Mouse (Mus musculus) retina, embryonic 14.5 days (tissue): Measurements from ENCODE around the gene Tiam1.

Source experiments
- DNase-seq: peaks from one replicate; pipeline ENCODE4 v3.0.0-alpha.2; 2015; ENCODE audit warnings: low spot score

Gene Tiam1

DNA sequence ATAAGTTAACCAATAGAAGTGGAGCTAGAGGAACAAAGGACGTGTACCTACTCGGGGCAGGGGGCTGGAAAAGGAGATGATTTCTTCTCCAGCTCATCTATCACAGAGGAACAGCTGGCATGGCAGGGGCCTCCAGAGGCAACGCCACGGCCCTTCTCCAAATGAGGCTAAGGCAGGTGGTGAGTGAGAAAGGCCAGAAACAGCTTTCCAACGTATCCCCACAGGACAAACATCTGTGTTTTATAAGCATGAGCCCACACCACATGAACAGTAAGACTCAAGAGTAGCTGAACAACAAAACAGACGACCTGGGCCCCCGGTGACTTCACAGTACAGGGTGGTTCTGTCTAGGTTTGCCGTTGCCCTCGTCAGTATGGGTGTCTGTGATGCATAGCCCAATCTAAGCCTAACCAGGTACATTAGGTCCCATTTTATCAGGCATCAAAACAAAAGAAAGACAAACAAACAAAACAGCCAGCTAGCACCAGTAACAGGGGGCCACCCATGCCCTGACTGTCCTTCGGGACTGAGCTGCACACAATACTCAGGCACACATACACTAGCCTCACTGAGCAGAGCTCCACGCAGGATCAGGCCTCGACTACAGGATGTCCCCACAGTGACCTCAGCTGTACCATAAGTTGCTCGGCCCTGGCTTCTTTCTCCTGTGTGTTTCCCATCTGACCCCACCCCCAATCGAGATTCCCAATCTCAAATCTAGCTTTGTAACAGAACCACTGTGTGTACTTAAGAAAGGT is 260.9 kb downstream of the Tiam1 start:
- no peak for DNase-seq

DNA sequence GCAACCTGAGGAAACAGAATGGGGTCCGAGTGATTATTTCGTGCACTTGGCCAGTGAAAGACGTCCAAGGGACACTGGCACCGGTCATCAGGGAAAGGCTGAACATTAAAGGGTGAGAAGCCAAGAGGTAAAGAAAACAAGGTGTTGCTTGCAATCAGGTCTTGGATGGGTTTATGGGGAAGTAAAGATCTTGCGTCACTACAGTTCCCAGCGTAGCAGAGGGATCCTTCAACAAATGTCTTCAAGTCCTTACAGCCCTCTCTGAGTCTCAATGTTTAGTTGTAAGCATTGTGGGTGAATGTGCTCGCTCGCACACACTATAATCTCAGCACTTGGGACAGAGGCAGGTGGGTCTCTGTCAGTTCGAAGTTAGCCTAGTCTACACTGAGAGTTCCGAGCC is 266.4 kb downstream of the Tiam1 start:
- DNase-seq, result no peak

- no peak for DNase-seq
Observed at GRCm38 (mm10) chr16:89876079-89876478, 267.5 kb downstream of the Tiam1 start.

DNA sequence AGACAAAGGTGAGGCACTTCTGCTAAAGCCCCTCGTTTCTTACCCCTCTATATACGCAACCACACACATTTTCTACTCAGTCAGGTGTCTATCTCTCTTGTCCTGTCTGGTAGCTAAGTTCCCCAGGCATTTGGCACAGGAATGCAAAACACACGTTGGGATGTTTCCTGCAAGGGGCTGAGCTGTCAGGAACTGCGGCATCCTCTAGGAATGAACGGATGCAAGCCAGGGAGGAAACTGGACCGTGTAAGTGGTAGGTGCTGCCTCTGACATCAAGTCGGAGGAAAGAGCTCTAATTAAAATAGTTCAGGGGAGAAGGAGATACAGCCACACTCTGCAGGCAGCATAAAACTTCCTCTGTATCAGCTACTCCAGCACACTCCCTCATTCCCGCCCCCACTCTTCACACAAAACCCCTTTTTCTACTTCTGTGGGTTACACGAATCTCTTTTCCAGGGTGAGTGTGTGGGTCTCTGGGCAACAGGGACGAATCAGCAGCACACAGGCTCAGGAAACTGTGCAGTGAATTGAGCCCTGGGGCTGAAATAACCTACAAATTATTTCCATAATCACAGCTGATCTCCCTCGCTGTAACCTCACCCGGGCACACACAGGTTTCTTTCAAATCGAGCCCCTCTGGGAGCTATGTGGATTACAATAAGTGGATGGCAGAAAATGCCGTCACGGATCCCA is 269.4 kb downstream of the Tiam1 start:
- no peak for DNase-seq

DNA sequence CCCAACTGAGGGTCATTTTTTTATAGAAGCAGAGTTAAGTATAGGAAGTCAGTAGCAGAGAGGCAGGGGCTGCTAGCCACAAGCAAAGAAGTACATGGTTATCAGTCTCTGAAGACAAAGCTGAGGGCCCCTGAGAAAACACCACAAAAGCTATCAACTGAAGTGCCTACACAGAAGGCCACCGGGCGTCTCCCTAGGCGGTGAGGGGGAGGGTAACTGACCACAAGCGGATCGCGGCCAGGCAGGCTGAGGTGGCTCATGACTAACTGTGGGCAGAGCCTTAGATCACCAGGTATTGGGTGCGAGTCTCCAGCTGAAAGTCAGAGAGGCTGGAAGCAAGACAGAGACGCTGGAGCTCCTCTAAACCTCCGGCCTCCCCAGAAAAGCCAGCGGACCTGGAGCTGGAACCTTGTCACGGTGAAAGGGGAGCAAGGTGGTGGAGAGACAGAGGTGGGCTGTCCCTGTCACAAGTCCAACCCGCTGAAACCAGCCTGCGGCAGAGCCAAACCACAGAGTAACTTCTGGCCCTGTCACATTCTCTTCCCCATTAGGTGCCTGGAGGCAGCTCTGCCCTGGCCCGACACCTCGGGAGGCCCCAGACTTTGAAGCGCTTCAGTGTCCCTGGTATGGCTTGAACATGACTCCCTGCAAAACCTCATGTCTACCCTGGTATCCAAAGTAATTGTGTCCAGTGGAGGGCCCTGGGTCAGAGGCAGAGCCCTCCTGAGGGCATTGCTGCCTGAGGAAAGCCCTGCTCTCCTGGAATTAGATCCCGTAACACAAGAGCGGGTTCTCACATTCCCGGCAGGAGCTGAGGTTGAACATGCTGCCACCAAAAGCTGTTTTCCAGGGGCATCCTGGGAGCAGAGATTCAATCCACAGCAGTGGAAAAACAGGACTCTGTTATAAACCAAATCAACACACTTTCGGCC is 271.3 kb downstream of the Tiam1 start:
- DNase-seq, result no peak

DNA sequence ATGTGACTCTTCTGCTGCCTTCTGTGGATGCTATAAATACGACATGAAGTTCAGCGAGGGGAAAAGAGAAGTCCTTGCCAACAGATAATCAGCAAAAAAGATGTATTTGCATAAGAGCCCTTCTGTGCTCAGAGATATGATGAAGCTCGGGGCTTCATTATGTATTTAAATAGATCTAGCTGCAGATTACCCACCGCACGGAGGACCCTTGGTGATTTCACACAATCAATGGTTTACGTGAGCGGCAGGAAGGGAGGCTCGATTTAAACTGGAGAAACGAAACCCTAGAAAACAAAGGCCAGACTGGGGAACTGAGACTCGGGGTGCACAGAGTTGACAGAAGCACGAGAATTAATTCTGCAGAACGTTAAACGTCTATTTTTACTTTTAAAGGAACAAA is 272.2 kb downstream of the Tiam1 start:
- DNase-seq, result no peak

DNA sequence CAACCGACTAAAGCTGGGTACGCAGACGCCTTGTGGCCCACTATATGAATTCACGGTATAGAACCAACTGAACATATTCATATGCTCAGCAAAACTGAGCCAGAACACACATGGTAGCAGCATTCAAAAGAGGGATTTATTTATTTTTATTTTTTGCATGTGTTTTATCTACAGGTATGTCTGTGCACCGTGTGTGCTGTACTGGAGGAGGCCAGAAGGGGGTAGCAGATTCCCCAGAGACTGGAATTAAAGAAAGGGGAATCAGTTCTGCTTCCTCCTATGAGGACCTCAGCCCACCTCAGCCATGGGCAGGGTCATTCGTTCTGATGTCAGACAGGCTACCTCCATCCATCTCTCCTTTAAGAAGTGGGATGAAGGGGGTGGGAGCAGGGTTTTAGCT is 273.5 kb downstream of the Tiam1 start:
- DNase-seq, result no peak

GRCm38 (mm10) chr16:89868502-89868901 is 275.1 kb downstream of the Tiam1 start:
- no peak for DNase-seq

DNA sequence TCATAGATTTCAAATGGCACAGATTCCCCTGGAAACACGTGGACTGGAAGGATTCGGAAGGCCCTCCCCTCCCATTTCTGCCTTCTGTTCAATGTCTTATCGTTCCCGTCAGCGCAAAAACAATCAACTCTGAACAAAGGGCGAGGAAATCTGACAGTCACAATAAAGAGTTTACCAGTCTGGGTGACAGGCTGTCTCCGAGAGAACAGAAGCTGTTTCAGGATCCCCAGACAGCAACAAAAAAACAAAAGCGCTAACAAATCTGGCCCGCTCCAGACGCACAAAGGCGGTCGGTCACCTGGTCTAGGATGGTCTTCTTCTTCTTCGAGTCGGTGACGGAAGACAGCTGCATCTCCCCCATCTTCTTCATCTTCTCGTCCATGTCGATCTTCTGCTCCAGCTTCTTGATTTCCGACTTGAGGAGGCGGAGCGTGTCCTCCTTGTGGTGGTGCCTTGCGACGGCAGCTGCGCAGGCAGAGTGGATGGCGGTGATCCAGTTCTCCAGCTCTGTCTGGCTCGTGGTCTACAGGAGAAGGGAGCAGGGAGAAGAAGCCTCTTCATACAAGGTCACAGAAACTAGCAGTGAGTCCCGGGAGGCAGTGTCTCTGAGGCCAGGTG is 276.2 kb downstream of the Tiam1 start:
- no peak for DNase-seq

- no peak for DNase-seq
Observed at GRCm38 (mm10) chr16:89865136-89865535, 278.4 kb downstream of the Tiam1 start.

- no peak for DNase-seq
Observed at GRCm38 (mm10) chr16:89864710-89865109, 278.9 kb downstream of the Tiam1 start.

GRCm38 (mm10) chr16:89863264-89863663 is 280.3 kb downstream of the Tiam1 start:
- peak; percentile 72 for DNase-seq

DNA sequence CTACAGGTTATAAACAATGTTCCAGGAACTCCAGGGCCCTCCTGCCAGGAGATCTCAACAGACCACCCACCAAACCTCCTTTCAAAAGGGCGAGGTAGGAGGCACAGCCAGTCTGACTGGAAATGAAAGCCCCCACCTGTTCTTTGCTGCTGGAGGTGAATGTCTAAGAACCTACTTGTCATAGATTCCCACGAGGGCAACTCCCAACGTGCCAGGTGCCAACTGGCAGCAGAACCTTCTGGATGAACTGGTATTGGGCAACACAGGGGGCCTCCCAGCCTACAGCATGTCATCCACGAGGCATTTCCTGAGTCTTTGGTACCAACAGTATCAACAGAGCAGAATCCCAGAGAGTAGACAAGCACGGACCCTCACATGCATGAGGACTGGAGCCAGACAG is 282.0 kb downstream of the Tiam1 start:
- no peak for DNase-seq

GRCm38 (mm10) chr16:89860708-89861107 is 282.9 kb downstream of the Tiam1 start:
- DNase-seq, result no peak

DNA sequence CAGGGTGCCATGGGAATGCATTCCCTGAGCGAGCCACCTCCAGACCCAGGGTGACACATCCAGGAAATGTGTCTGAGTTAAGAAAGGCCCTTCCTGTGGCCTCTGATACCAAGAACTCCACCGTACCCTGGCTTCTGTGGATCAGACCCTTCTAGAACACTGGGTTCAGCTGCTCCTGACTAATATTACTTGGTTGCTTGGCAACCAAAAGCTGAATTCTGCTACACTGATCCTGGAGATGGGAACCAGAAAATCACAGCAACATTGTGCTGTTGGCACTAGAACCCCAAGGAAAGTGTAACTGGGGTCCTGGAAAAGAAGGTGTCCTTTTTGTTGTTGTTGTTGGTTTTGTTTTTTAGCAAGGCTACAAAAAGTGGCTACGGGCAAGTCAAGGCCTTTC is 285.9 kb downstream of the Tiam1 start:
- no peak for DNase-seq

DNA sequence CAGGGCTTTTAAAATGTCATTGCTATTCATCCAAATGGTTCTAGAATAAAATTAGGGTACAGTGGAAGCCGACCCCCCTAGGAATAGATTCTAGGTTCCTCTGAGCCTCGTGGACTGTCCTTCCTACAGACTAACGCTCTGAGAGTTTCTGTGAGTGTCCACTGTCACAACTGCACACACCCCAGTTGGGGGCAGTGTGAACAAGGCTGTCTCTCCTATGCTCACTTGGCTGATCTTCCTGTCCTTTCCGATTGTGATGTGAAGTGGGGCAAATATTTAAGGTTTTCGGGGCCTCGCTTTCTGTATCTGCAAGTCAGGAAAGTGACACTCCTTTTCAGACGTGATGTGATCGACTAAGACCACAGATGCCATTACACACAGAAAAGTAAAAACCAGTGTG is 288.8 kb downstream of the Tiam1 start:
- DNase-seq, result peak; percentile 21

DNA sequence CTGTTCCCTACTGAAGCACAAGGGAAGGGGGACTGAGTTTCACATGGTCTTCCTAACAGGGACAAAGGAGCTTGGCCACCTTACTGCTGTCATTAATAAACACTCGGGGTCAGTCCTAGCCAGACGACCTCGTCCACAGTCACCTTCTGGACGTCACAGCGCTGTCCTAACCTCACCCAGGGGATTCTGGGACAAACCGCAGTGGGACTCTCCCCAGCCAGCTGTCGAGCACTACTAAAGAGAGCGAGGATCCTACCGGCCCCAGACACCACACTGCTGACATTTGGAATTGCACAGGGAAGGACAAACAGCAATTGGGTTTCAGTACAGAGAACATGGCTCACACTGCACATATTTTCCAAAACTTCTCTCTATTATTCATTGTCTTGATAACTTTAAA is 292.2 kb downstream of the Tiam1 start:
- no peak for DNase-seq

DNA sequence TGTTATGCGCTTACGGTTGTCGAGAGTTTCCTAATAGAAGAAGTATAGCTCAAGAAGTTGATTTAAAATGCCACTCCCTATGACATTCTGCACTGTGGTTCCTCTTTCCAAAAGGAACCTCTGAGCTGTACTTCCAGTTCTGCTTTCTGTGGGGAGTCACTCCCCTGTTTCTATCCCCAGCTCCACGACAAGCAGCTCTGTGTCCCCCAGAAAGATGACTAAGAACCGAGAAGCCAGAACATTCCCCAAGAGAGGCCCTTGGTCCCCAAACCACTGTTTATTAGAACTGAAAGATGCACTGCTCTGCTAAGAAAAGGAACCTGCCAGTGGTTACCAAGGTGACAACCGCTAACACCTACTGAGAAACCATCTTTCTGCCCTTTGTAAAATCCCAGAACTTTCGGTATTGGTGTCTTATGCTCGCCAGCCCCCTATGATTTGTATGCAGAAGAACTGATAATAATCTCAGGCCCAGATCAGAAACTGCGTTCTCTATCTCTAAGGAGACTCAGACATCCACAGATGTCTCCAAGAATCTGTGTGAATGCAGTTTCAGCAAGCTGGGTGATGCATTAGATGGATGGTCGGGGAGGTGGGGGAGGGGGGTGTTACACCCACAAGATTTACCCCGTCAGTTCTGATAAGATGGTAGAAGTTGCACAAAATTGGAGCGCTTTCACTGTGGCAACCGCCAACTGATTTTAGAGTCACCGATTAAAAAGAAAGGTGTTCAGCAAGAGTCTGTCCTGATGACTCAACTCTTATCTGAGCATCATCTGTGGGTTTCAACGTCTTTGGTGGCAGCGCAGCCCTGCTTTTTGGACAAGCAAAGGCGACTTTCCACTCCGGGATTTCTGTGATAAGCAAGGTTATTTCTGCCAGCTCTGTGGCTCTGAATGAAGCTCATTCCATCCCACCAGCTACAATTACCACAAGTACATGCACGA is 294.6 kb downstream of the Tiam1 start:
- no peak for DNase-seq

DNA sequence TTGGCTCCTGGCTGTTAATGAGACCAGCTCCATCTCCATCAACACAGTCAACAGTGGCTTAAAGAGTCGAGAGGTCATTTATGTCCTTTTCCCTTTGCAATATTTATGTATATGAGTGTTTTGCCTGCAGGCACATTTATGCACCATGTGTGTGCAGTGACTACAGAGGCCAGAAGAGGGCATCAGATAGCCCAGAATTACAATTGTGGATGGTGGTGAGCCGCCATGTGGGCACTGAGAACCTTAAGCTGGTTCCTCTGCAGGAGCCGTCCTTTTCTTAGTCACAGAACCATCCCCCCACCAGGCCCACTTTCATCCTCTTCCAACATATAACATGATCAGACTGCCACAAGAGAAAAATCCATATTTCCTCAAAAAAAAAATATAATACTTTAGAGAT is 295.4 kb downstream of the Tiam1 start:
- DNase-seq, result no peak

- DNase-seq, result no peak
Observed at GRCm38 (mm10) chr16:89845461-89845860, 298.1 kb downstream of the Tiam1 start.

DNA sequence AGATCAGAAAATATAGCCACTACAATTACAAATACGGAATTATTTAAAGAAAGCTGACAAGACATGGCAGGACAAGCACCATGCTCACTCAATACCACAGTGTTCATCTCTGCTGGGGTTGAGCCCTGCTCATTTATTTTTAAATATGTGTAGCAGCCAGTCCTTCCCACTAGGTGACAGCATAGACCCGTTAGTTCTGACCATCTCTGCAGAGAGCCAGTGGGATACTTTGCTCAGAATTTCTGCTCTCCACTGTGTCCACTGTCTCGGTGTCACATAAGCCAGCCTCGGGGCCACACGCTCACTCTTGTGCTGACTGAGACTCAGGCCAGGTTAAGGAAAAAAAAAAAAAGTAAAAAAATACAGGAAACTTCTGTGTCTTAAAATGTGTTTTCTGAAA is 299.0 kb downstream of the Tiam1 start:
- DNase-seq, result peak; percentile 83
